Mouse (Mus musculus) ES-Bruce4 (cell line): ENCODE measurements around the gene Cxadr. TPM values are rescaled to one million over a fixed set of nuclear protein-coding genes. Genes with fewer than 3 reads are reported as not detected.

Experiments used
- H3K27ac ChIP-seq: 2 replicates; pipeline ENCODE4 v1.5.1; 2012; ENCODE audit warnings: low read length, inconsistent platforms; ENCODE audit not compliant: insufficient read depth
- H3K27me3 ChIP-seq: 2 replicates; pipeline ENCODE4 v1.6.1; 2012; ENCODE audit warnings: mild to moderate bottlenecking, low read length, inconsistent platforms; ENCODE audit not compliant: control insufficient read depth, poor library complexity, insufficient read depth, severe bottlenecking
- H3K36me3 ChIP-seq: 2 replicates; pipeline ENCODE4 v1.6.1; 2012; ENCODE audit warnings: inconsistent platforms, mild to moderate bottlenecking, low read length, moderate library complexity; ENCODE audit not compliant: control insufficient read depth, poor library complexity, insufficient read depth, severe bottlenecking
- H3K4me1 ChIP-seq: one replicate; pipeline ENCODE4 v1.8.1; 2011; ENCODE audit warnings: low read length; ENCODE audit not compliant: control insufficient read depth, insufficient read depth
- H3K4me3 ChIP-seq: 2 replicates; pipeline ENCODE4 v1.5.1; 2011; ENCODE audit warnings: low read depth, mild to moderate bottlenecking, low read length
- H3K9ac ChIP-seq: 2 replicates; pipeline ENCODE4 v1.6.1; 2012; ENCODE audit warnings: low read depth, mild to moderate bottlenecking, inconsistent platforms; ENCODE audit not compliant: poor library complexity, severe bottlenecking
- H3K9me3 ChIP-seq: replicated peaks from 2 replicates; pipeline ENCODE4 v1.6.1; 2012; ENCODE audit warnings: mild to moderate bottlenecking, low read length, inconsistent platforms; ENCODE audit not compliant: control insufficient read depth, poor library complexity, insufficient read depth, severe bottlenecking
- CTCF ChIP-seq: IDR thresholded peaks from one replicate; pipeline ENCODE4 v1.8.1; 2011; ENCODE audit warnings: low read depth, low read length
- EP300 ChIP-seq: IDR thresholded peaks from 2 replicates; pipeline ENCODE4 v1.6.1; 2011; ENCODE audit warnings: low read depth, low read length; ENCODE audit not compliant: insufficient read depth
- POLR2A ChIP-seq: IDR thresholded peaks from one replicate; pipeline ENCODE4 v1.8.1; 2011; ENCODE audit warnings: low read length; ENCODE audit not compliant: insufficient read depth
- polyA plus RNA-seq: library from polyadenylated mRNA; stranded (reverse); fragments of >200 nt; gene quantifications from 2 replicates; pipeline ENCODE4 v1.2.4, GENCODE M21; 2011; ENCODE audit warnings: low read depth; ENCODE audit not compliant: missing spikeins, insufficient read depth, insufficient read length

The Cxadr gene
- polyA plus RNA-seq, 1 experiment, result 24.4 TPM

- no peak overlapping the region for H3K27ac ChIP-seq
- peak overlapping the region; percentile 83 for H3K9ac ChIP-seq
- TF ChIP-seq POLR2A, result no peak
- TF ChIP-seq EP300, result no peak
- no peak for TF ChIP-seq CTCF
Measured at GRCm38 (mm10) chr16:78302678-78303050, 1.4 kb downstream of the Cxadr start.

GRCm38 (mm10) chr16:78305606-78306100, 4.4 kb downstream of the Cxadr start:
- no peaks in the 10 kb centered on the region for H3K9me3 ChIP-seq
- TF ChIP-seq EP300 (no peak), POLR2A (no peak), CTCF (no peak)
- H3K36me3 ChIP-seq, result no peaks in the 10 kb centered on the region
- H3K27me3 ChIP-seq, result no peaks in the 10 kb centered on the region
- no peak overlapping the region for H3K27ac ChIP-seq
- peaks cover 1% of the 10 kb centered on the region for H3K4me1 ChIP-seq
- H3K9ac ChIP-seq, result no peak overlapping the region
- H3K4me3 ChIP-seq, result no peak overlapping the region

More at GRCm38 (mm10) chr16:78302678-78303050, 1.4 kb downstream of the Cxadr start:
- Histone ChIP-seq H3K36me3 (no peaks in the 10 kb centered on the region), H3K4me3 (peak overlapping the region; percentile 90), H3K4me1 (peaks cover 1% of the 10 kb centered on the region), H3K27me3 (no peaks in the 10 kb centered on the region), H3K9me3 (no peaks in the 10 kb centered on the region)

DNA sequence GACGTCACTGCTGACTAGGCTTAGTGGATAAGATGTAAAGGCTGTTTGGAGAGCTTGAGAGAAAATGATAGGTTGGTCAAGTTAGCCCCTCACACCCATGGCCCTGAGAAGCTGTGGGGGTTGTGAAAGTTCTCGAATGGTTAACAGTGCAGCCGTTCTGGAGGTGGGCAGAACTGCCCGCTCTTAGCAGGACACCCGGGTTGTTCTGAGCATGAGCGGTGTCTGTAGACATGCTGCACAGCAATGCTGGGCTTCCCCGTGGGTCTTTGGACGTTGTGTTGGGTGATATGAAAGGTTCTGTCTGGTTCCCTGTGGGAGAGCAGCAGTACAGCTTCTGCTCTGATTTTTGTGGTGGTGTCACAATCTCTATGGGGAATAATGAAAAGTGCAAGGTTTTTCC, 5.3 kb downstream of the Cxadr start:
- H3K36me3 ChIP-seq, result no peaks in the 10 kb centered on the region
- H3K27me3 ChIP-seq, result no peaks in the 10 kb centered on the region
- no peak for TF ChIP-seq CTCF
- TF ChIP-seq POLR2A, result no peak
- TF ChIP-seq EP300, result no peak

GRCm38 (mm10) chr16:78307476-78308192, 6.3 kb downstream of the Cxadr start:
- no peak overlapping the region for H3K27ac ChIP-seq
- H3K4me3 ChIP-seq, result no peak overlapping the region
- H3K9ac ChIP-seq, result no peak overlapping the region
- H3K36me3 ChIP-seq, result no peaks in the 10 kb centered on the region
- H3K4me1 ChIP-seq, result peaks cover under 1% of the 10 kb centered on the region
- no peaks in the 10 kb centered on the region for H3K27me3 ChIP-seq
- no peak for TF ChIP-seq POLR2A
- no peak for TF ChIP-seq CTCF
- no peak for TF ChIP-seq EP300
- no peaks in the 10 kb centered on the region for H3K9me3 ChIP-seq

More for the DNA sequence above, 5.3 kb downstream of the Cxadr start:
- no peak overlapping the region for H3K4me3 ChIP-seq
- no peak overlapping the region for H3K9ac ChIP-seq
- H3K9me3 ChIP-seq, result no peaks in the 10 kb centered on the region
- no peak overlapping the region for H3K27ac ChIP-seq
- peaks cover 1% of the 10 kb centered on the region for H3K4me1 ChIP-seq

GRCm38 (mm10) chr16:78309258-78309657, 8.0 kb downstream of the Cxadr start:
- no peak for TF ChIP-seq CTCF
- no peak for TF ChIP-seq POLR2A
- TF ChIP-seq EP300, result no peak
- Histone ChIP-seq H3K27ac (no peak overlapping the region), H3K4me1 (peaks cover 2% of the 10 kb centered on the region), H3K36me3 (no peaks in the 10 kb centered on the region), H3K27me3 (no peaks in the 10 kb centered on the region), H3K9ac (no peak overlapping the region), H3K9me3 (no peaks in the 10 kb centered on the region), H3K4me3 (no peak overlapping the region)

DNA sequence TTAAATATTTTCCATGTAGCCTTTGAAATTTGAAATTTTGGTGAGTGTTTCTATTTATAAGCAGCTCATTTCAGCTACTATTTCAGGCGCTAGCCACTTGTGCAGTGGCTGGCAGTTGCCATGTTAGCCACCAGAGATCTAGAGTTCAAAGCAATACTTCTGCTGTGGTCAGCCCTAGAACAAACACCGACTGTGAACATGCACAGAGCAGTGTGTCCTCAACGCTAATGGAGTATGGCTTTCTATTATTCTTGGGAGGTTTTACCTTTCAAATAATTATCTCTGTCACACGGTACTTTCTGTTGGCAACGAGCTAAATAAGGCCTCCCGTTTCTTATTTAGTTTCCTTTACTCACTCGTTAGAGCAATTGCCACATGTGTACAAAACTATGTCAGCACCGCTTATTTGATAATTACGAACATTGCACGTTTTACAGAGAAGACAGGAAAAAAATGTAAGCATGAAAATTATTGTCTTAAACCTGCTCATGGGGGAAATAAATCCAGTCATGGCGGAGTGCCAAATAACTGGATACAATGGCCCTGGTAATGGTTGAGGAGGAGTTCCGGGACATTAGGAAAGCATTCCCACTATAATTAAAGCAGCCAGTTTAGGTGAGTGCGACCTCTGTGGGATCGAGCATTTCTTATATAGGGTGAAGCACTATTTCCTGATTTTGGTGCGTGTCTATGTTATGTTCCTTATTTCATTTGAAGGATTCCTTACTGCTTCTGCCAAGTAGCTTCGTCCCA, 12.0 kb downstream of the Cxadr start:
- no peaks in the 10 kb centered on the region for H3K9me3 ChIP-seq
- H3K4me1 ChIP-seq, result peaks cover 2% of the 10 kb centered on the region
- no peak overlapping the region for H3K9ac ChIP-seq
- no peak overlapping the region for H3K27ac ChIP-seq
- TF ChIP-seq EP300 (no peak), POLR2A (no peak)
- no peaks in the 10 kb centered on the region for H3K36me3 ChIP-seq
- no peaks in the 10 kb centered on the region for H3K27me3 ChIP-seq
- no peak overlapping the region for H3K4me3 ChIP-seq
